Mouse (Mus musculus) c-Kit-positive CD71-positive TER-119-negative erythroid progenitor cells, embryonic 14.5 days (primary cell): ENCODE measurements around the gene Ube2g2.

Experiments
- DNase-seq: peaks from one replicate; pipeline ENCODE4 v3.0.0-alpha.2; 2013; ENCODE audit warnings: low read depth

Ube2g2 gene

GRCm38 (mm10) chr10:77605908-77606826 lies 15.9 kb upstream of the Ube2g2 start, which contains the start of the genes Sumo3 and Gm49325:
Sumo3 (plus strand) TSS chr10:77606097.
Gm49325 (plus strand) TSS chr10:77606197.
- DNase-seq = peak; percentile 90

DNA sequence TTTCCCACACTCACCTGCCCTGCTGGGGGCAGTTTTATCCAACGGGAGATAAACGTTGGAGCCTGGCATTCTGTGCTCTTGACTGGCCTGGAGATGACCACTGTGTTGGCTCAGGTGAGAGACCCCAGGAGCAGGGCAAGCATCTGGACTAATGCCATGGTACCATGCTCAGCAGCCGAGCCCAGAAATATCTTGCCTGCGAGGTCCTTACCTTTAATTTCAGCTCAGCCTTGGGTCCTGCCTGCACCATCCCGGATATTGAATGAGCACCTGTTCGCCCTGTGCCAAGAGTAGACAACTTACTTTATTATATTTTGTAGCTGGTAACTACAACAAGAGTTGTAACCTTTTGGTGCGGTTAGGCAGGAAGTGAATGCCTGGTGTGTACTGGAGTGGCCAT lies 15.2 kb upstream of the Ube2g2 start:
- no peak for DNase-seq

GRCm38 (mm10) chr10:77607441-77607840 lies 14.6 kb upstream of the Ube2g2 start:
- no peak for DNase-seq

DNA sequence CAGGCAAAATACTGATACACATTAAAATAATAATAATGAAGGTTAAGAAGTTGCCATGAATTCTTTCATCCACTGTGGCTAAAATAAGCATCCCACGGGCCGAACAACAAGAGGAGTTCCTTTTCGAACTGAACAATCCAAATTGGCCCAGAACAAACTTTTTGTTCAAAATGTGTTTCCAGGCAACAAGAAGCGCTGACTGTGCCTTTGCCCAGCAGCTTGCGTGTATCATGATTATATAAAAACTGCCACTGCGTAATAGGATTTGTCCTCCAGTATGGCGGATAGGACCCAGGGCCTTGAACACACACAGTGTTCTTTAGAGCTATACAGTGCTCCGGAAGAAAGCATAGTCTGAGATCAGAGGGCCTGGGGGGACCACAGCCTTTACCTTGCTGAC lies 13.5 kb upstream of the Ube2g2 start:
- DNase-seq = no peak

GRCm38 (mm10) chr10:77610221-77610961 lies 11.7 kb upstream of the Ube2g2 start:
- DNase-seq = no peak

GRCm38 (mm10) chr10:77613409-77613808 lies 8.7 kb upstream of the Ube2g2 start:
- no peak for DNase-seq

- no peak for DNase-seq
Observed at GRCm38 (mm10) chr10:77615647-77616046, 6.4 kb upstream of the Ube2g2 start.

DNA sequence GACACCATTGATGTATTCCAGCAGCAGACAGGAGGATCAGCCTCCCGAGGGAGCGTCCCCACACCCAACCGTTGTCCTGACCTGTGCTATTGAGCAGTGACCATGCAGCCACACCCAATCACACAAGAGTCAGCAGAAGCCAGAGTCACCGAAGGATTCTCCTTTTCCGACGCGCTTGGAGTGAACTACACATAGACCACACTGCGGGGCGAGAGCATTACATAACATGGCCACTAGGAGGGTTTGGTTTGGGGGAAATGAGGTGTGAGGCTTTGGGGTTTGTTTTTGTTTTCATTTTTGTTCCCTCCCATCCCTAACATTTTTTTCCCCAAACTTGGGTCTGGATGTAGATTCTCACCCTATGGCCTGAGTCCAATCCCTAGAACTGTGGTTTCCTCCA lies 5.9 kb upstream of the Ube2g2 start:
- DNase-seq = no peak

GRCm38 (mm10) chr10:77616926-77617325 lies 5.1 kb upstream of the Ube2g2 start:
- no peak for DNase-seq

DNA sequence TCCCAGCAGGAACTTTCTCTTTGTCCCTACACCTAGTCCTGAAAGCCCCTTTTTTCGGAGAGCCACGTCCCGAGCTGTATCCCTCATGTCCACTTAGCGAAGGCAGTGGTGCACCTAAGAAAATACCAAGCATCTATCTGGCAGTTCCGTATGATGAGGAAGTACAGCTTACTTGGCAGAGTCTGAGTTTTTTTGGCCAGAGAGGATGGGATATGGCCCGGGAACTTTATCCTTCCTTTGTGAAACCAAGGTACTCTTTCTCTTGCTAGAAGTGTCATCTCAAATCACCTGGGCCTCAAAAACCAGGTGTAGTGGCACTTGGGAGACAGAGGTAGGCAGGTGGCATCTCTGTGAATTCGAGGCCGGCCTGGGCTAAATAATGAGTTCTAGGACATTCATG lies 529 bp upstream of the Ube2g2 start:
- DNase-seq = no peak

DNA sequence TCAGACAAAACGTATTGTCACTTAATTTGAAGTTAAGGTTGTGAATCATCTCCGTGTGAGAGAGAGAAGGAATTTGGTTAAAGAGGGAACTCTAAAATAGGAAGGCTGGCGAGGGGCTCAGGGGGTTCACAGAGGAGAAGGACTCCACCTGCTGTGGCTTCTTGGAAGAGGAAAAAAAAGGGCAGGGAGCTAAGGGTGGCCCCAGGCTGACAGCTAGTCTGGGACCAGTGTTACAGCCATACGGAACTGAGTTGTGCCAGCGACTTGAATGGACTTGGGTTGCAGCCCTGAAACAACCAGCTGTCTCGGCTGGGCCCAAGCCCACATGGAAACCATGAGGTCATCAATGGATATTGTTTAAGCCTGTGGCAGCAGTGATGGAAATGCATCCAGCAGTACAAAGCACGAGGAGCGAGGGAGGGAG lies 1.0 kb downstream of the Ube2g2 start:
- no peak for DNase-seq

GRCm38 (mm10) chr10:77623639-77624400 lies 1.7 kb downstream of the Ube2g2 start:
- DNase-seq = no peak

GRCm38 (mm10) chr10:77624570-77624995 lies 2.5 kb downstream of the Ube2g2 start:
- no peak for DNase-seq

DNA sequence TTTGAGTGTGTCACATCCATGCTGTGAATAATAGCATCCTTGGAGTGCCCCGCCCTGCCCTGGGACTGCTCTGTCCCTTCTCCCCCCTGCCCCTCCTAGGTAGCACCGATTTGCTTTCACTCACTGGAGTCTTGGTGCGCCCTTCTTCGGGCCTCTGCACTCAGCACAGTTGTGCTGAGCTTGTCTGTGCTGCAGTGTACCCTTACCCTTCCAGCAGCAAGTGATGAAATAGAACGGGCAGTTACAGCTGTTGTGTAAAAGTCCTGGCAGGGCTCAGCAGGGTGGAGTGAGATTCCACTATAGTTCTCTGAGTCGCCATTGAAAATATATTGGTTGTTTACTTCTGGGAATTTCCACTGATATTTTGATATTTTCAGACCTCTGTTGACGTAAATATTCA lies 4.0 kb downstream of the Ube2g2 start:
- DNase-seq = no peak

GRCm38 (mm10) chr10:77626591-77626990 lies 4.5 kb downstream of the Ube2g2 start:
- DNase-seq = no peak

DNA sequence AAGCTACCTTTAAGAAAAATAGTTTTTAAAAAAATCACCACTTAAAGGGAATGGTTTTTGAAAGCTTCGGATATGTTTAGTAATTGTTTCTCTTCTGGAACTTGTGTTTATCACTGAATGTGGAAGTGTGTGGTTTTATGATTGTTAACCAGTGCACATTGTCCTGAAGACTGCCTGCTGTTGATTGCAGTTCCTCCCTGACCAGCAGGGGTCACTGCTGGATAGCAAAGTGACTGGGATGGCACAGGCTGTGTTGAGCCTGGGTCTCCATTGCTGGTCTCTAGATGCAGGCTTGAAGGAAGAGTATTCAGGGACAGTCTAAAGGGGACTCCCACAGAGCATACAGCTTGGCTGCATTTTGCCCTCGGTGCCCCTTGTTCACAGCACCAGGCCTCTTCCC lies 5.4 kb downstream of the Ube2g2 start:
- peak; percentile 83 for DNase-seq

DNA sequence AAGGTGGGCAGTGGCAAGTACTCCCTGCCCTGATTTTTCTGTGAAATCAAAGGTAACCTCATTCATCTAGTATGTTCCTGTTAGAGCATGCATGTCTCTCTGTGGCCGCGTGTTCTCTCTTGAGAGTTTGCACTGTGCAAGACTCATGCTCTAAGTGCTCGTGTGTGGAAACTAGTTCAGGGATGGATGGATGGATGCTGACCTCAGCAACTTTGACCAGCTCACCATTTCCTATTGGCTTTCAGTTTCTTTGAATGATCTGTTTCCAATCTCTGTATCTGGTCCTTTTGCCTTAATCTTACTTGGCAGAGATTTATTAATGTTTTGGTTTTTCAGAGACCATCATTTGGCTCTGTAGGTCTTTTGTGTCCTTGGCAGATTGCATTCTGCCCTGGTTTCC lies 7.1 kb downstream of the Ube2g2 start:
- no peak for DNase-seq

GRCm38 (mm10) chr10:77629970-77630369 lies 7.9 kb downstream of the Ube2g2 start:
- DNase-seq = no peak

DNA sequence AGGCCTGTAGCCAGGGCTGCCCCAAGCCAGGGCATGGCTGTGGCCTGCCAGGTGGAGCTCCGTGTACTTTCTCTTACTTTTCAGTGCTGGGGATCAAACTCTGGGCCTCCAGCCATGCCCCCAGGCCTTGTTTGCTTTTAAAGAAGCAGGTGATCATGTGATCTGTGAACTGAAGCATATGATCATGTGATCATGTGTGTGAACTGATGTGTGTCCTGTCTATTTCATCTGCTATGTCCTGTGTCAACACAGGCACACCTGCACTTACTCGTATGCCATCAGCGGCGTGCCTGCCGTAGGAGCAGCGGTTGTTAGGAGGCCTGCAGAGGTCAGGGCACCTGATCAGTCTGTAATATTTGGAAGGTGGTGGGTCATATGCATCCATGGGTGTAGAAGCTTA lies 11.9 kb downstream of the Ube2g2 start:
- DNase-seq = no peak

DNA sequence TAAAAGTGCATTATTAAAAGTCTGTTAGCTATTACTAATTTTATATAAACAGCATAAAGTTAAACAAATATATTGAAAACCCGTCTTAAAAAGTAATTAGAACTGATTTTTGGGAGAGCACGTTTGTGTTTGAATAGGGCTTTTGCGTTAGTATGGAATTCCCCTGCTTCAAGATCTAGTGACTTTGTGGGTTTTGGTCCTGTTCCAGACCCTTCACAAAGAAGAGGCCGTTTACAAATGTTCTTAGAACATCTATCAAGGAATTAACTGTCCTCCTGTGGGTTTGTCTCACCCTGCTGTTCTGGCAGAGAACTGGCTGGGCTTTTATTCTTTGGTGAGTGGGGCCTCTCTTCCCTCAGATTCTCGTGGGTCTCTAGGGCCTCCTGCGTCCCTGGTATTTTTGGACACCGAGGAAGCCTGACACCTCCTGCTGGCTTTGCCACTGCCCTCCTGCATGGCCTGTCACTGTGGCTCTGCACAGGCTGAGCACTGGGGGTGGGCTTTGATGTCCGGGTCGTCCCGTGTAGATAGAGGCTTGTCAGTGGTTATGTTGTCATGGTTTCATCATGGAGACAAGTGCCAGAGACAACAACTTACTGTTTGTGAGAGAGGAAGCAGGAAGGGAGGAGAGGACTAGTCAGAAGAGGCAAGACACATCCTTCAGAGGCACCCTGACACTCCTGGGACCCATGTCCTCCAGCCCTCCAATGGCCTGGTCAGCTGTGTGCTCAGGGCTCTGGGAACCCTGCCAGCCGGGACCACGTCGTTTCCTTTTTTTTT lies 12.6 kb downstream of the Ube2g2 start:
- no peak for DNase-seq

- no peak for DNase-seq
Observed at GRCm38 (mm10) chr10:77636234-77636922, 14.3 kb downstream of the Ube2g2 start.
